Mouse (Mus musculus): ENCODE results near the gene Nkx2-4.

DNA sequence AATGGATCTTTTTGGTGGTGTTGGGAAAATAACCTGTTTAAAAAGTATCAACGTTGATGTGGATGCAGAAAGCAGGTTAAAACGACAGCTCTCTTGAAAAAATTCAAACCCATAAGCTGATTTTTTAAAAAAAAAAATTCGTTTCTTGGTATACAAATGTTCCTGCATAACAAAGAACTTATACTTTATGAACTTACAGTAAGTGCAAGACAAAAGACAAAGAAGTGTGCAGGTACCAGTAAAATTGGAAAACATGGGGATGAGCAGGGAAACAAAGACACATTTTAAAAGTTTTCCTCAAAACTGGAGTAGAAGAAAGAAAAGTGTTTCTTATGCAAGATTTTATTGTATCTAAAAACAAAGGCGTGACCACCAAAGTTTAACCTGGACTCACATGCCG is 1.2 kb upstream of the Nkx2-4 start:
- TF ChIP-seq GATA1 (IDR thresholded peaks at IDR 0.05; ENCODE audit: borderline replicate concordance, low read length) = no peak
- TF ChIP-seq FLI1 (IDR thresholded peaks at IDR 0.05; ENCODE audit: low read length) = no peak
